Mouse (Mus musculus): ENCODE measurements around the gene Gm49361.

DNA sequence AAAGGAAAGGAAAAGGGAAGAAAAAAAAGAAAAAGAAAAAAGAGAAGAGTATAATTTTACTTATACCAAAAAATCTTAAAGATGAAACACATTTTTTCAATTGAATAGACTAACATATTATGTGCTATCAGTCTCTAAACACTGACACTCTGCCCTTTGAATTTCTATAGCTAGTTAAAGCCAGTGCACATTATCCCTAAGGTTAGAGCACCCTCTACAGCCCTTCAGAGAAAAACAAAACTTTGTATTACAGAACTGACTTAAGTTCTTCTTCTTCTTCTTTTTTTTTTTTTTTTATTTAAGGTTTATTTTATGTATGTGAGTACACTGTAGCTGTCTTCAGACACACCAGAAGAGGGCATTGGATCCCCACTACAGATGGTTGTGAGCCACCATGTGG, 96.4 kb downstream of the Gm49361 start:
- TF ChIP-seq CTCF (IDR thresholded peaks at IDR 0.05; ENCODE audit: low read depth, low read length): no peak
- TF ChIP-seq POLR2A (IDR thresholded peaks at IDR 0.05; ENCODE audit: extremely low read depth, insufficient read depth, low read length): no peak
